Mouse (Mus musculus) lung, postnatal 0 days (tissue): ENCODE results near the gene AU022252.

ENCODE experiments used
- CTCF ChIP-seq: IDR thresholded peaks from 2 replicates; pipeline ENCODE4 v1.5.1; 2016; ENCODE audit warnings: antibody characterized with exemption, mild to moderate bottlenecking
- EP300 ChIP-seq: IDR thresholded peaks from 2 replicates; pipeline ENCODE4 v1.6.1; 2016; ENCODE audit warnings: antibody characterized with exemption, mild to moderate bottlenecking, control low read depth

- TF ChIP-seq CTCF (no peak; the same call in 1 of the 2 replicates), EP300 (peak; percentile 86)
Measured at GRCm38 (mm10) chr4:119261087-119261713, 28.7 kb upstream of the AU022252 start.
